Mouse (Mus musculus): ENCODE results near the gene Rab8b.
A peak's percentile ranks its signal among the peaks of the same experiment; 100 is the strongest.
"Not testable (repeated sequence)": the region's sequence is repeated elsewhere in the genome, so short reads cannot be mapped to it uniquely, and the experiment has no call there.

The Rab8b gene

GRCm38 (mm10) chr9:66887301-66887902 lies 32.1 kb downstream of the Rab8b start:
- DNase-seq (ENCODE audit: low spot score in 2 of 2) = no peak

- DNase-seq (ENCODE audit: low spot score in 2 of 2) = peak in 1 of 2 experiments; percentile 35
Measured at GRCm38 (mm10) chr9:66886818-66887217, 32.7 kb downstream of the Rab8b start.

- DNase-seq (ENCODE audit: low spot score in 2 of 2) = no peak
Measured at GRCm38 (mm10) chr9:66886366-66886765, 33.1 kb downstream of the Rab8b start.

GRCm38 (mm10) chr9:66884609-66885008 lies 34.9 kb downstream of the Rab8b start:
- DNase-seq (ENCODE audit: low spot score in 2 of 2) = no peak

- DNase-seq (ENCODE audit: low spot score in 2 of 2) = no peak
Measured at GRCm38 (mm10) chr9:66883500-66883899, 36.0 kb downstream of the Rab8b start.

GRCm38 (mm10) chr9:66882406-66882821 lies 37.1 kb downstream of the Rab8b start:
- DNase-seq (ENCODE audit: low spot score in 2 of 2) = peak; percentile 43 to 51

- DNase-seq (ENCODE audit: low spot score in 2 of 2) = no peak
Measured at GRCm38 (mm10) chr9:66881858-66882257, 37.6 kb downstream of the Rab8b start.

GRCm38 (mm10) chr9:66880752-66881151 lies 38.7 kb downstream of the Rab8b start:
- no peak for DNase-seq (ENCODE audit: low spot score in 2 of 2)

- DNase-seq (ENCODE audit: low spot score in 2 of 2) = no peak
Measured at GRCm38 (mm10) chr9:66879486-66879885, 40.0 kb downstream of the Rab8b start.

- no peak for DNase-seq (ENCODE audit: low spot score in 2 of 2)
Measured at GRCm38 (mm10) chr9:66878899-66879298, 40.6 kb downstream of the Rab8b start.

- no peak for DNase-seq (ENCODE audit: low spot score in 2 of 2)
Measured at GRCm38 (mm10) chr9:66876577-66876976, 42.9 kb downstream of the Rab8b start.

- DNase-seq (ENCODE audit: low spot score in 2 of 2) = no peak
Measured at GRCm38 (mm10) chr9:66874297-66874696, 45.2 kb downstream of the Rab8b start.

- no peak for DNase-seq (ENCODE audit: low spot score in 2 of 2)
Measured at GRCm38 (mm10) chr9:66873531-66873930, 46.0 kb downstream of the Rab8b start.

- DNase-seq (ENCODE audit: low spot score in 2 of 2) = not testable (repeated sequence)
Measured at GRCm38 (mm10) chr9:66873009-66873408, 46.5 kb downstream of the Rab8b start.

- no peak for DNase-seq (ENCODE audit: low spot score in 2 of 2)
Measured at GRCm38 (mm10) chr9:66872015-66872727, 47.3 kb downstream of the Rab8b start.

GRCm38 (mm10) chr9:66864708-66865107 lies 54.8 kb downstream of the Rab8b start:
- DNase-seq (ENCODE audit: low spot score in 2 of 2) = no peak

GRCm38 (mm10) chr9:66863456-66863855 lies 56.0 kb downstream of the Rab8b start:
- no peak for DNase-seq (ENCODE audit: low spot score in 2 of 2)

- no peak for DNase-seq (ENCODE audit: low spot score in 2 of 2)
Measured at GRCm38 (mm10) chr9:66862202-66862601, 57.3 kb downstream of the Rab8b start.

GRCm38 (mm10) chr9:66861104-66861767 lies 58.3 kb downstream of the Rab8b start:
- DNase-seq (ENCODE audit: low spot score in 2 of 2) = no peak

GRCm38 (mm10) chr9:66859523-66859922 lies 60.0 kb downstream of the Rab8b start:
- no peak for DNase-seq (ENCODE audit: low spot score in 2 of 2)

GRCm38 (mm10) chr9:66855865-66856264 lies 63.6 kb downstream of the Rab8b start:
- no peak for DNase-seq (ENCODE audit: low spot score in 2 of 2)

- DNase-seq (ENCODE audit: low spot score in 2 of 2) = no peak
Measured at GRCm38 (mm10) chr9:66852592-66852991, 66.9 kb downstream of the Rab8b start.

GRCm38 (mm10) chr9:66850966-66851365 lies 68.5 kb downstream of the Rab8b start:
- no peak for DNase-seq (ENCODE audit: low spot score in 2 of 2)
